Mouse (Mus musculus) forebrain, embryonic 13.5 days (tissue): ENCODE measurements at regions not wholly inside any gene's neighbourhood (a gene's known extent, or its start where the extent isn't known, plus 50 kb on each side); places are given as distances from the start of the nearest gene placed in this dataset.
"Not testable (repeated sequence)": the region's sequence is repeated elsewhere in the genome, so short reads cannot be mapped to it uniquely, and the experiment has no call there.

Experiments used
- ATAC-seq: fragments of 200-750 bp; cut with Nextera tagmentation; 2 replicates; pipeline ENCODE4 v1.8.0; 2017
- H3K27ac ChIP-seq: fragments of 300-500 bp; sonication (generic); 2 replicates; pipeline ENCODE4 v1.5.1; 2015; ENCODE audit warnings: inconsistent platforms, mild to moderate bottlenecking, moderate library complexity
- H3K27me3 ChIP-seq: fragments of 300-500 bp; sonication (generic); 2 replicates; pipeline ENCODE4 v1.6.1; 2015; ENCODE audit warnings: mild to moderate bottlenecking, inconsistent platforms
- H3K36me3 ChIP-seq: fragments of 300-500 bp; sonication (generic); 2 replicates; pipeline ENCODE4 v1.6.1; 2015; ENCODE audit warnings: mild to moderate bottlenecking, inconsistent platforms; ENCODE audit not compliant: poor library complexity, severe bottlenecking
- H3K4me1 ChIP-seq: fragments of 300-500 bp; sonication (generic); 2 replicates; pipeline ENCODE4 v1.6.1; 2015; ENCODE audit warnings: inconsistent platforms
- H3K4me2 ChIP-seq: fragments of 300-500 bp; sonication (generic); 2 replicates; pipeline ENCODE4 v1.6.1; 2015; ENCODE audit warnings: inconsistent platforms, mild to moderate bottlenecking, moderate library complexity
- H3K4me3 ChIP-seq: fragments of 300-500 bp; sonication (generic); 2 replicates; pipeline ENCODE4 v1.5.1; 2015; ENCODE audit warnings: mild to moderate bottlenecking, inconsistent platforms
- H3K9ac ChIP-seq: fragments of 300-500 bp; sonication (generic); 2 replicates; pipeline ENCODE4 v1.6.1; 2015; ENCODE audit warnings: mild to moderate bottlenecking, inconsistent platforms
- H3K9me3 ChIP-seq: fragments of 300-500 bp; sonication (generic); replicated peaks from 2 replicates; pipeline ENCODE4 v1.6.1; 2016; ENCODE audit warnings: inconsistent platforms
- WGBS: fragments of 180-500 bp; shearing (Covaris S2); methylation state at CpG from one replicate; pipeline ENCODE4 v1.1.7; 2015; 5-methylcytosine and 5-hydroxymethylcytosine counted together

DNA sequence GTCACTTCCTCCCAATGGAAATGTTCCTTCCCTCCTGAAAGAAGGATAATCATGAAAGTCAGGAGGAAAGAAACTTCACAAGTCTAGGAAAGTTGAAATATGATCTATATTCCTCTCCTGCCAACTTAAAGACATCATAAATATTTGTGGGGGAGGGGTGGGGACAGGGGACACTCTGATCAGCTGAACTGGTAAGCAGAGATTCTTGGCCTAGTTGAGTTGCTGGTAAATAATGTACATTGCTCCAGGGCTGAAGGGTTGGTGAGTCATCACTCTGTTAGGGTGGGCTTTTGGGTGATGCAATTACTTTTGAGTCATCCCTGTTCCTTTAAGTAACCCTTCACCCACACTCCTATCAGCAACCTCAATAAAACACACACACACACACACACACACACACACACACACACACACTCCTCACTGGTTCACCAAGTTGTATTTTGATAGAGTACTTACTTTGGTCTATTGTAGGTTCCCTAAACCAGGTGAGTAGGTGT is 56.0 kb downstream of the Ccdc71l start:
- H3K27me3 ChIP-seq: no peaks in the 10 kb centered on the region
- no peak for ATAC-seq
- H3K36me3 ChIP-seq: no peaks in the 10 kb centered on the region
- no peak overlapping the region for H3K27ac ChIP-seq
- no peak overlapping the region for H3K9ac ChIP-seq
- H3K4me2 ChIP-seq: no peak overlapping the region
- H3K9me3 ChIP-seq: no peaks in the 10 kb centered on the region
- H3K4me1 ChIP-seq: no peaks in the 10 kb centered on the region
- no peak overlapping the region for H3K4me3 ChIP-seq

GRCm38 (mm10) chr12:32435126-32435525 is 56.6 kb downstream of the Ccdc71l start:
- no peaks in the 10 kb centered on the region for H3K27me3 ChIP-seq
- 71% methylated on average over 1 of the region's 1 CpGs for WGBS
- H3K27ac ChIP-seq: no peak overlapping the region
- no peak for ATAC-seq
- no peaks in the 10 kb centered on the region for H3K4me1 ChIP-seq
- H3K4me3 ChIP-seq: no peak overlapping the region
- H3K4me2 ChIP-seq: no peak overlapping the region
- no peaks in the 10 kb centered on the region for H3K9me3 ChIP-seq
- H3K9ac ChIP-seq: no peak overlapping the region
- H3K36me3 ChIP-seq: no peaks in the 10 kb centered on the region

DNA sequence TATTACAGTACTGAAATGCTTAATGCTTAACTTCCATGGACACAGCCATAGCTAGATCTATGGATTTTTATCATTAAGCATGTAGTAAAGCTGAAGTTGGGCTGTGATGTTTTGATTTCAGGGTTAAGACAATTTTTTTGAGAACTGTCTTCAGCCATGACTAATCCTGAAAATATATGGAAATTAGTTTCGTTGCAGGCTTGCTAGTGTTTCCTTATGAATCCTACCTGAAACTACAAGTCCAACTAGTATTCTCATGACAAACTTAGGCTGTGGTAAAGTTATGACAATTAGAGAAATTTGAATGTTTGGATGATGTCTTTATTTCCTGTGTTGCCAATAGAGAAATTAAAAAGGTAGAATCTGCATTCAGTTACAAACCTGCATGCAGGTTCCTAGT is 59.7 kb downstream of the Ccdc71l start:
- no peaks in the 10 kb centered on the region for H3K9me3 ChIP-seq
- 74% methylated on average over 1 of the region's 1 CpGs for WGBS
- H3K27me3 ChIP-seq: no peaks in the 10 kb centered on the region
- no peaks in the 10 kb centered on the region for H3K4me1 ChIP-seq
- no peaks in the 10 kb centered on the region for H3K36me3 ChIP-seq
- H3K4me3 ChIP-seq: no peak overlapping the region
- H3K9ac ChIP-seq: no peak overlapping the region
- H3K4me2 ChIP-seq: no peak overlapping the region
- H3K27ac ChIP-seq: no peak overlapping the region
- no peak for ATAC-seq

- Histone ChIP-seq H3K27me3 (no peaks in the 10 kb centered on the region), H3K4me1 (no peaks in the 10 kb centered on the region), H3K9ac (no peak overlapping the region), H3K4me3 (no peak overlapping the region), H3K36me3 (no peaks in the 10 kb centered on the region), H3K4me2 (no peak overlapping the region), H3K9me3 (no peaks in the 10 kb centered on the region), H3K27ac (no peak overlapping the region)
- WGBS: 87% methylated on average over 4 of the region's 4 CpGs
- no peak for ATAC-seq
Observed at GRCm38 (mm10) chr12:32444770-32445169, 66.3 kb downstream of the Ccdc71l start.

GRCm38 (mm10) chr12:32445874-32446273 is 67.4 kb downstream of the Ccdc71l start:
- Histone ChIP-seq H3K4me3 (no peak overlapping the region), H3K4me2 (no peak overlapping the region), H3K4me1 (no peaks in the 10 kb centered on the region), H3K36me3 (no peaks in the 10 kb centered on the region), H3K9ac (no peak overlapping the region), H3K27me3 (no peaks in the 10 kb centered on the region), H3K27ac (no peak overlapping the region), H3K9me3 (no peaks in the 10 kb centered on the region)
- no peak for ATAC-seq

- no peaks in the 10 kb centered on the region for H3K9me3 ChIP-seq
- ATAC-seq: no peak
- no peaks in the 10 kb centered on the region for H3K4me1 ChIP-seq
- H3K27me3 ChIP-seq: no peaks in the 10 kb centered on the region
- H3K4me3 ChIP-seq: no peak overlapping the region
- H3K36me3 ChIP-seq: no peaks in the 10 kb centered on the region
- no peak overlapping the region for H3K27ac ChIP-seq
- H3K9ac ChIP-seq: no peak overlapping the region
- H3K4me2 ChIP-seq: no peak overlapping the region
Observed at GRCm38 (mm10) chr12:32449373-32449772, 70.9 kb downstream of the Ccdc71l start.

DNA sequence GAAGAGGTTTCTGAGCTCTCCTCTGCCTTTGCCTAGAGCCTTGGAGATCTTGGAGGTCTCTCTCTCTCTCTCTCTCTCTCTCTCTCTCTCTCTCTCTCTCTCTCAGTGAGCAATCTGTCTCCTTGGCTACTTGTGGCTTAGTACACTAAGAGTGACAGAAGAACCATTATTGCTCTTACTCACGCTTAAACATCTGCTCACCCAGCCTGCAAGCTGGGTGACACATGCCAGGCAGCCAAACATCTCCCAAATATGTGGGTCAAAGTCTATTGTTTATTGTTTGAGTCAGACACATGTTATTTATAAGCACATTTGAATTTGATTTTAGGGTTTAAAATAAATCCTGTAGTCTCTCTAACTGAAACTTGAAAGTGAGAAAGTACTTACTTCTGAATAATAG is 72.7 kb downstream of the Ccdc71l start:
- WGBS: 75% methylated on average over 1 of the region's 1 CpGs
- no peak for ATAC-seq
- H3K4me1 ChIP-seq: no peaks in the 10 kb centered on the region

GRCm38 (mm10) chr12:32454794-32455193 is 76.3 kb downstream of the Ccdc71l start:
- no peaks in the 10 kb centered on the region for H3K36me3 ChIP-seq
- no peak overlapping the region for H3K4me2 ChIP-seq
- H3K9ac ChIP-seq: no peak overlapping the region
- H3K4me3 ChIP-seq: no peak overlapping the region
- H3K27me3 ChIP-seq: no peaks in the 10 kb centered on the region
- no peaks in the 10 kb centered on the region for H3K4me1 ChIP-seq
- H3K27ac ChIP-seq: no peak overlapping the region
- no peaks in the 10 kb centered on the region for H3K9me3 ChIP-seq
- no peak for ATAC-seq

More for the DNA sequence above, 72.7 kb downstream of the Ccdc71l start:
- H3K9me3 ChIP-seq: no peaks in the 10 kb centered on the region
- H3K27me3 ChIP-seq: no peaks in the 10 kb centered on the region
- H3K27ac ChIP-seq: no peak overlapping the region
- no peak overlapping the region for H3K4me3 ChIP-seq
- no peaks in the 10 kb centered on the region for H3K36me3 ChIP-seq
- H3K4me2 ChIP-seq: no peak overlapping the region
- no peak overlapping the region for H3K9ac ChIP-seq

- 88% methylated on average over 3 of the region's 3 CpGs for WGBS
- not testable (repeated sequence) for ATAC-seq
Observed at GRCm38 (mm10) chr12:32455231-32455630, 76.7 kb downstream of the Ccdc71l start.

GRCm38 (mm10) chr12:32455913-32456312 is 77.4 kb downstream of the Ccdc71l start:
- peak; percentile 89 for ATAC-seq
- H3K27ac ChIP-seq: no peak overlapping the region
- no peaks in the 10 kb centered on the region for H3K36me3 ChIP-seq
- no peak overlapping the region for H3K9ac ChIP-seq
- no peak overlapping the region for H3K4me3 ChIP-seq
- no peaks in the 10 kb centered on the region for H3K4me1 ChIP-seq
- H3K9me3 ChIP-seq: no peaks in the 10 kb centered on the region
- H3K27me3 ChIP-seq: no peaks in the 10 kb centered on the region
- H3K4me2 ChIP-seq: no peak overlapping the region

More at GRCm38 (mm10) chr12:32455231-32455630, 76.7 kb downstream of the Ccdc71l start:
- not testable (repeated sequence) for H3K4me2 ChIP-seq, H3K27ac ChIP-seq, H3K27me3 ChIP-seq, H3K9me3 ChIP-seq, H3K36me3 ChIP-seq, H3K4me3 ChIP-seq, H3K9ac ChIP-seq, H3K4me1 ChIP-seq

DNA sequence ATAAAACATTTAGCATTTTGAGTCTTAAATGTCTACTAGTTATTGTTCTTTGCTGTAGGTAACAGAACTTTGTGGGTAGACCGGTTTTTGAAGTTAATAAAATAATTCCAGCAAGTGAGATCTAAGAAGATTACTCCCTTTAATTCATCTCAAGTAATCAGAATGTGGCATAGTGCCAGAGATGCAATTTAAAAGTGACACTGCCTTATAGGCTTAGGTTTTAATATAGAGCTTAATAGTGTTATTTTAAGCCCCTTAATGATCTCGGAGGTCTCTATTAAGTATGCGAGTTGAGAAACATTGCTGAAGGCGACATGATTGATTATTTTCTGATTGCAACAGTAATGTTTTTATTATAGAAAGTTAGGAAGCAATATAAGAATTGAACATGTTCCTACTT is 78.3 kb downstream of the Ccdc71l start:
- Histone ChIP-seq H3K4me3 (no peak overlapping the region), H3K4me1 (no peaks in the 10 kb centered on the region), H3K27ac (no peak overlapping the region), H3K27me3 (no peaks in the 10 kb centered on the region), H3K4me2 (no peak overlapping the region), H3K36me3 (no peaks in the 10 kb centered on the region), H3K9me3 (no peaks in the 10 kb centered on the region), H3K9ac (no peak overlapping the region)
- WGBS: 72% methylated on average over 4 of the region's 4 CpGs
- no peak for ATAC-seq

DNA sequence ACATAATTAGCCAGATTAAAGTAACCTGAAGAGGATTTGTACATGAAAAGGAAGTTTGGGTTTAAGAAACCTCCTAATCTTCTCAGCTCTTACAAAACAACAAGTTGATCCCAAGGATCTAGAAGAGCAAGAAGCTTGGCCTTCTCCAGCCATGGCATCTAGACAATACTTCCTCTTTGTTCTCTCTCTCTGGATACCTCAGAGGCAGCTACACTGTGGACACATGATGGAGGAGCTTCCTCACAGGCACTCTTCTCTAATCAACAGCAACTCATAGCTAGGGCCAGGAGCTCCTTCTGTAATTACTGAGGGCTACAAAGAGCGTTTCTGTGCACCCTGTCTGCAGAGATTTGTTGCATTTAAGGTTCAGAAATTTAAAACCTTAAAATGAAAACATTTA is 79.9 kb downstream of the Ccdc71l start:
- Histone ChIP-seq H3K27ac (no peak overlapping the region), H3K27me3 (no peaks in the 10 kb centered on the region), H3K4me2 (no peak overlapping the region), H3K9me3 (no peaks in the 10 kb centered on the region), H3K4me1 (no peaks in the 10 kb centered on the region), H3K36me3 (no peaks in the 10 kb centered on the region), H3K4me3 (no peak overlapping the region), H3K9ac (no peak overlapping the region)
- 76% methylated on average over 1 of the region's 1 CpGs for WGBS
- ATAC-seq: no peak

DNA sequence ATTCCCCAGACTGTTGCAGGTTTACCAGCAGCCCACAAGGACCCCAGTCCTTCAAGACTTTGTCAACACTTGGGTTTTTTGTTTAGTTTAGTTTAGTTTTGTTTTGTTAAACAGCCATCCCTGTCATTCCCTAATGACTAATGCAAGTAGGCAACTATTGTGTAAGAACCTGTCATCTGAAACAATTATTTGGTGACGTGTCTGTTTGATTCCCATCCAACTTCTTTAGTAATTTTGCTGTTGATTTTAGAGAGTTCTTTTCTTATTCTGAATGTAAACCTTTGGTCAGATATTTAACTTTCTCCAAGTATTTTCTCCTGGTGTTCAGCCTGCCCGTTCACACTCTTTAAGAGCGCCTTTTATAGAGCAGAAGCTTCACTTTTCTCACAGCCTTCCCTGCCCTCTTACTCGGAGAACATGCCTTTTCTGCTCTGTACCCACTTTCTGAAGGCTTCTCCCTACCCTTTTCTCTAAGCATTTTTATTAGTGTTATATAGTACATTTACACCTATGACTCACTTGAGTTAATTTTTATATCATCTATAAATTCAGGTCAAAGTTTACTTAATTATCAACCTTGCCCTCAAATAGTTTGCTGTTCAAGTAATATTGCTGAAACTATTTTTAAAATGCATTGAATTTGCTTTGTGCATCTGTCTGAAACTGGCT is 82.0 kb downstream of the Ccdc71l start:
- ATAC-seq: no peak
- Histone ChIP-seq H3K4me2 (no peak overlapping the region), H3K4me3 (no peak overlapping the region), H3K27me3 (no peaks in the 10 kb centered on the region), H3K4me1 (no peaks in the 10 kb centered on the region), H3K9me3 (no peaks in the 10 kb centered on the region), H3K36me3 (no peaks in the 10 kb centered on the region), H3K9ac (no peak overlapping the region), H3K27ac (no peak overlapping the region)
- 70% methylated on average over 4 of the region's 4 CpGs for WGBS
